Comparison of ENCODE assay signal across 9 mouse cellular contexts in the genomic region with DNA sequence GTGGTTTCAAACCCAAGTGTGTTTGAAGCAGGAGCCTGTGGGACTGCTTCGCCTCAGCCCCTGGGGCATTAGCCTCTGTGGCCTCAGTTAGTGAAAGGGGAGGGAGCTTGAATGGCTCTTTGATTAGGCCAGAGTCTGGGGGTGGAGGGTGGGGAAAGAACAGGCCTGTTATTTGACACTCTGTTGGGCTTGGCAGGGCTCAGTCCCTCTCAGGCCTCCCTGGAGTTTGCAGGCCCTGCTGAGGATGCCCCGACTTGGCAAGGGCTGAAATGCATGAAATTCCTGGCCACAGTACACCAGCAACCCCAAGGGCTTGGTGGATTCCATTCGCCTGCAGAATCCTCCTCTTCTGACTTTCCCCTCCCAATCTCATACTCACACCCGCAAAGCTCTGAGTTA. TPM values are rescaled to one million over a fixed set of nuclear protein-coding genes. Genes with fewer than 3 reads are reported as not detected.
A peak's percentile ranks its signal among the peaks of the same experiment; 100 is the strongest.
DNase-seq lines count a peak whose midpoint lies in the region; ATAC-seq and TF ChIP-seq lines count a peak whose summit lies in the region.
"Had no signal": no experiment of that assay in that cellular context is flagged by ENCODE, and none has a peak within 500 bp of the region (broad histone marks: within the 10 kb centered on the region; RNA-seq: fewer than 3 reads in every experiment).

No protein-coding gene starts in this region.

- no peak overlapping the region for H3K9ac ChIP-seq in hindbrain, embryonic 15.5 days
- no peak overlapping the region for H3K9ac ChIP-seq in limb, embryonic 15.5 days
- H3K9ac ChIP-seq in midbrain, postnatal 0 days (replicated peaks; ENCODE audit: low read length, poor library complexity, severe bottlenecking), result no peak overlapping the region

- no peak overlapping the region for H3K4me3 ChIP-seq in hindbrain, embryonic 15.5 days
- no peak overlapping the region for H3K4me3 ChIP-seq in limb, embryonic 15.5 days
- no peak overlapping the region for H3K4me3 ChIP-seq in midbrain, postnatal 0 days (ENCODE audit: low read depth, low read length)

- H3K9me3 ChIP-seq in hindbrain, embryonic 15.5 days, result no peaks in the 10 kb centered on the region
- no peaks in the 10 kb centered on the region for H3K9me3 ChIP-seq in limb, embryonic 15.5 days
- no peaks in the 10 kb centered on the region for H3K9me3 ChIP-seq in midbrain, postnatal 0 days (ENCODE audit: low read length)

- 5% methylated on average over 4 of the region's 4 CpGs for WGBS in hindbrain, embryonic 15.5 days
- 10% methylated on average over 4 of the region's 4 CpGs for WGBS in limb, embryonic 15.5 days
- 21% methylated on average over 4 of the region's 4 CpGs for WGBS in midbrain, postnatal 0 days

- H3K36me3 ChIP-seq in hindbrain, embryonic 15.5 days, result no peaks in the 10 kb centered on the region
- H3K36me3 ChIP-seq in limb, embryonic 15.5 days, result no peaks in the 10 kb centered on the region
- no peaks in the 10 kb centered on the region for H3K36me3 ChIP-seq in midbrain, postnatal 0 days (ENCODE audit: insufficient read depth, low read length)

- H3K4me2 ChIP-seq in hindbrain, embryonic 15.5 days, result no peak overlapping the region
- H3K4me2 ChIP-seq in limb, embryonic 15.5 days, result no peak overlapping the region
- H3K4me2 ChIP-seq in midbrain, postnatal 0 days (ENCODE audit: low read depth, low read length, poor library complexity, severe bottlenecking), result no peak overlapping the region

- no peak for TF ChIP-seq CTCF in midbrain, postnatal 0 days (IDR thresholded peaks at IDR 0.05)

- ATAC-seq in hindbrain, embryonic 15.5 days (ENCODE audit: low FRiP score, low read depth), result peak; percentile 91
- ATAC-seq in limb, embryonic 15.5 days (ENCODE audit: insufficient number of reproducible peaks, low FRiP score, low TSS enrichment, low read depth), result peak; percentile 89
- ATAC-seq in midbrain, postnatal 0 days (ENCODE audit: low FRiP score), result peak; percentile 82

- H3K27me3 ChIP-seq in hindbrain, embryonic 15.5 days, result no peaks in the 10 kb centered on the region
- H3K27me3 ChIP-seq in limb, embryonic 15.5 days, result no peaks in the 10 kb centered on the region
- H3K27me3 ChIP-seq in midbrain, postnatal 0 days (ENCODE audit: insufficient read depth, low read length), result no peaks in the 10 kb centered on the region

- H3K27ac ChIP-seq in hindbrain, embryonic 15.5 days (replicated peaks), result peak overlapping the region; percentile 78
- peak overlapping the region; percentile 86 for H3K27ac ChIP-seq in limb, embryonic 15.5 days
- H3K27ac ChIP-seq in midbrain, postnatal 0 days (ENCODE audit: low read depth, low read length), result no peak overlapping the region

- H3K4me1 ChIP-seq in hindbrain, embryonic 15.5 days (replicated peaks), result peaks cover 17% of the 10 kb centered on the region
- peaks cover 38% of the 10 kb centered on the region for H3K4me1 ChIP-seq in limb, embryonic 15.5 days
- H3K4me1 ChIP-seq in midbrain, postnatal 0 days (ENCODE audit: insufficient read depth, low read length), result 0 out of 2 replicates have a peak, but pooled peaks cover 3% of the 10 kb centered on the region

- peak; percentile 32 to 57 for DNase-seq in adrenal gland, adult (ENCODE audit: inconsistent age in 2 of 2, low spot score in 1 of 2)
- no peak for DNase-seq in adrenal gland, adult 8-10 months
- DNase-seq in cerebellum, adult 9-10 months, result peak; percentile 26
- peak; percentile 57 for DNase-seq in gastrocnemius, postnatal 10 days
- peak; percentile 83 for DNase-seq in midbrain, postnatal 0 days (ENCODE audit: low spot score)
- DNase-seq in thymus, postnatal 4 days, result no peak

RNA-seq across cellular contexts. Expression of a gene that starts 55.3 kb away (rescaled TPM):
- 1 to 10 TPM in 3 of 4 experiments, under 1 TPM in 1; 0.90 to 4.5 (median 2.7) TPM for total RNA-seq in adrenal gland, adult 8-10 months (2022)
- total RNA-seq in gastrocnemius, postnatal 10 days (2021), result under 1 TPM; 0.68 to 0.75 TPM
- 0.32 and 0.47 TPM in 2 replicates for polyA plus RNA-seq in hindbrain, embryonic 15.5 days (2015; fragmentation: Nextera tagmentation; extraction: Ambion mirVana)
- polyA plus RNA-seq in limb, embryonic 15.5 days (2015; fragmentation: Nextera tagmentation; extraction: Ambion mirVana), result 1.1 and 1.3 TPM in 2 replicates
- 0.14 and 0.99 TPM in 2 replicates for total RNA-seq in midbrain, postnatal 0 days (2014; rRNA removed)
- polyA plus RNA-seq in midbrain, postnatal 0 days (2015; fragmentation: Nextera tagmentation; extraction: Ambion mirVana), result 0.49 and 0.52 TPM in 2 replicates
- total RNA-seq: common myeloid progenitor, adult 5-6 weeks had no signal

Comparison
In these comparisons a context has a peak if more than half of its experiments do, and no peak if none do; other contexts are left out.
1. DNase-seq: peak in adrenal gland, adult (2 of 2), cerebellum, adult 9-10 months (single experiment), gastrocnemius, postnatal 10 days (single experiment) and midbrain, postnatal 0 days (single experiment); none in adrenal gland, adult 8-10 months (single experiment) and thymus, postnatal 4 days (single experiment).
2. Peak in every context shown above with its lines, with median percentiles within 50 percentile points of each other: ATAC-seq.